Mouse (Mus musculus) liver, postnatal 0 days (tissue): ENCODE results near the gene Adprh.

ENCODE experiments used
- CTCF ChIP-seq: sonication (generic); IDR thresholded peaks from 2 replicates; pipeline ENCODE4 v1.5.1; 2016; ENCODE audit warnings: antibody characterized with exemption, low read depth
- EP300 ChIP-seq: IDR thresholded peaks from 2 replicates; pipeline ENCODE4 v1.6.1; 2016; ENCODE audit warnings: antibody characterized with exemption, low read depth, mild to moderate bottlenecking

GRCm38 (mm10) chr16:38453203-38453553, 675 bp upstream of the Adprh start:
- TF ChIP-seq CTCF (no peak), EP300 (no peak)
